Mouse (Mus musculus): ENCODE measurements around the gene Zpbp2. TPM values are rescaled to one million over a fixed set of nuclear protein-coding genes. Genes with fewer than 3 reads are reported as not detected.

The Zpbp2 gene
- polyA plus RNA-seq, 1 experiment from 2014 or later = not detected

DNA sequence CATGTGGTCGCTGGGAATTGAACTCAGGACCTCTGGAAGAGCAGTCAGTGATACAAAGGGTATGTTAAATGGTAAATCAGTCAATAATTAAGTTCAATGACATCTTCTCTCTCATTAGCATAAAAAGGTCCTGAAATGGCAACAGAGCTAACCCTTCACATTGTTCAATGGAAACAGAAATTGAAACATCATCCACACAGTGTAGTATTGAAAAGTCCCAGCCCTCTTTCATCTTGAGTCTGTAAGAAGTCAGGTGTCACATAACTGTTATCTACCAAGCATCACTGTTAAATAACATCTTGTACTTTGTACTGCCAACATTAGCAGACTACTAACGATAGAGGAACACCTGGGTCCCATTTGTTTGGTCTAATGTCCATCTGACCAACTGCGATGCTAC lies 12.1 kb downstream of the Zpbp2 start:
- 90% methylated on average over 3 of the region's 3 CpGs for WGBS
- no peak for ATAC-seq (ENCODE audit: insufficient number of reproducible peaks, insufficient read depth, low FRiP score, low TSS enrichment, low read depth)
- 0 out of 2 replicates have a peak, but pooled peaks cover 4% of the 10 kb centered on the region for H3K4me1 ChIP-seq
- H3K27me3 ChIP-seq = peaks cover 3% of the 10 kb centered on the region
- no peak overlapping the region for H3K27ac ChIP-seq
- H3K4me2 ChIP-seq = no peak overlapping the region
- H3K36me3 ChIP-seq = no peaks in the 10 kb centered on the region
- no peaks in the 10 kb centered on the region; the same call in 1 of the 2 replicates for H3K9me3 ChIP-seq
- H3K4me3 ChIP-seq = no peak overlapping the region
- no peak overlapping the region for H3K9ac ChIP-seq

DNA sequence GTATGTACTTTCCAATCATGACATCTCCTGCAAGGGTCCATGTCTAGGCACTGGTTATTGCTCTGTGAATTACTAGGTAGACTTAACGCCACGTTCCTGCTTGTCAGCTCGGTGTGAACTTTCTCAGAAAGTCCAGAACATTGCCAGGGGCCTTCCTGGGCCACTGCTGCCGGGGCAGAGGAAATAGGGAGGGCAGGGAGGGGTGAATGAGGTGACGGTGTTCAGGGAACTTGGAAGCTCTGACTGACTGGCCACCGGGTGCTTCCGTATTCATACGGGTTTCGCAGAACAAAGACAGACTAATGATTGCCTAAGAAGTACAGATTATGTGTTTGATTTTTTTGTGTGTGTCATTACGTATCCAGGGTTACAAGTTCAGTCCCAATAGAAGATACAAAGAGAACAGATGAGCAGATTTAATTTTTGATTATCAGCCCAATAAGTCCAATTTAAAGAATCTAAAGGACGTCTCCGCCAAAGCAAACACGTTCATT lies 13.1 kb downstream of the Zpbp2 start:
- WGBS = 63% methylated on average over 13 of the region's 13 CpGs

GRCm38 (mm10) chr11:98568326-98568725 lies 17.4 kb downstream of the Zpbp2 start:
- Histone ChIP-seq H3K9ac (no peak overlapping the region), H3K9me3 (no peaks in the 10 kb centered on the region; the same call in 1 of the 2 replicates), H3K4me1 (no peaks in the 10 kb centered on the region), H3K27ac (no peak overlapping the region), H3K27me3 (no peaks in the 10 kb centered on the region), H3K36me3 (no peaks in the 10 kb centered on the region), H3K4me2 (no peak overlapping the region), H3K4me3 (no peak overlapping the region)
- no peak for ATAC-seq (ENCODE audit: insufficient number of reproducible peaks, insufficient read depth, low FRiP score, low TSS enrichment, low read depth)
- 82% methylated on average over 8 of the region's 8 CpGs for WGBS

More for the DNA sequence above, 13.1 kb downstream of the Zpbp2 start:
- H3K36me3 ChIP-seq = no peaks in the 10 kb centered on the region
- ATAC-seq (ENCODE audit: insufficient number of reproducible peaks, insufficient read depth, low FRiP score, low TSS enrichment, low read depth) = no peak
- no peak overlapping the region for H3K4me2 ChIP-seq
- H3K9me3 ChIP-seq = no peaks in the 10 kb centered on the region; the same call in 1 of the 2 replicates
- no peak overlapping the region for H3K9ac ChIP-seq
- H3K4me3 ChIP-seq = no peak overlapping the region
- H3K27me3 ChIP-seq = no peaks in the 10 kb centered on the region
- 0 out of 2 replicates have a peak, but pooled peaks cover 4% of the 10 kb centered on the region for H3K4me1 ChIP-seq
- H3K27ac ChIP-seq = no peak overlapping the region

DNA sequence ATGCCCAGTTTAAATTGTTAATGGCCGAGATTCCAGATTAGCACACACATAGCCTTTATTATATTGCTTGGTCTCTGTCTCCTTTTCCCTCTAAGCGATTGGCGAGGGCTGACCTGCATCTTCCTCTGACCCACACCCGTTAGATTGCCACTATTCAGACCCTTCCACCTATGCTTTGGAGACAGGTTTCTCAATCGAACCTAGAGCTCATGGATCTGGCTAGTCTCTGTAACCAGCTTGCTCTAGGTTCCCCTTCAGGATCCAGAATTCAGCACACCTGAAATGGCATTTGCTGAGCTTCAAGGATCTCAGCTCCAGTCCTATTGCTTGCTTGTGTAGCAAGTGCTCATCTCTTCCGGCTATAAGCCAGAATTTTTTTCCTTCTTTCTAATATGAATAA lies 18.6 kb downstream of the Zpbp2 start:
- Histone ChIP-seq H3K9me3 (no peaks in the 10 kb centered on the region; the same call in 1 of the 2 replicates), H3K36me3 (no peaks in the 10 kb centered on the region), H3K27ac (no peak overlapping the region), H3K4me2 (no peak overlapping the region), H3K4me1 (no peaks in the 10 kb centered on the region), H3K4me3 (no peak overlapping the region), H3K9ac (no peak overlapping the region), H3K27me3 (no peaks in the 10 kb centered on the region)
- no peak for ATAC-seq (ENCODE audit: insufficient number of reproducible peaks, insufficient read depth, low FRiP score, low TSS enrichment, low read depth)
- 80% methylated on average over 6 of the region's 6 CpGs for WGBS

DNA sequence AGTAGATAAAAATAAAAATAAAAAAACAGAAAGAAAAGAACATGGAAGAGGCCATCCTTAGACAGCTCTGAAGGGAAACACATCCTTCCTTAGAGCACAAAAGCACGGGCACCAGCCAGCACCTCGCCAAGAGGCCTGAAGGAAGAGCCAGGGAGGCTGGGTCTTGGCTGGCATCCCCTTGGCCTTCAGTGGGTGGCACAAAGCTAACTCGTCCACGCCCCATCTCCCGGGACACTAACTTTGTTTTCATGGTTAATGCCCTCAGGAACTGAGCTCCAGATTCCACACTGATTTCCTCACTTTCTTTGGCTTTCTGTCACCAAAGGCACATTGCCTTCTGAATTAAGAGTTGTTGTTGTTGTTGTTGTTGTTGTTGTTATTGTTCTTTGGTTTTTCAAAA lies 26.9 kb downstream of the Zpbp2 start:
- WGBS = 84% methylated on average over 5 of the region's 5 CpGs
- no peak overlapping the region for H3K9ac ChIP-seq
- H3K9me3 ChIP-seq = no peaks in the 10 kb centered on the region

GRCm38 (mm10) chr11:98580301-98581121 lies 29.6 kb downstream of the Zpbp2 start:
- Histone ChIP-seq H3K4me2 (no peak overlapping the region), H3K27ac (peak overlapping the region; percentile 39; the same call in 1 of the 2 replicates), H3K9ac (no peak overlapping the region), H3K9me3 (no peaks in the 10 kb centered on the region), H3K4me3 (no peak overlapping the region), H3K36me3 (peaks cover 42% of the 10 kb centered on the region), H3K4me1 (peaks cover 10% of the 10 kb centered on the region), H3K27me3 (no peaks in the 10 kb centered on the region)
- 80% methylated on average over 16 of the region's 16 CpGs for WGBS
- ATAC-seq (ENCODE audit: insufficient number of reproducible peaks, insufficient read depth, low FRiP score, low TSS enrichment, low read depth) = no peak

More for the DNA sequence above, 26.9 kb downstream of the Zpbp2 start:
- Histone ChIP-seq H3K27ac (no peak overlapping the region), H3K4me2 (no peak overlapping the region), H3K36me3 (peaks cover 28% of the 10 kb centered on the region), H3K4me3 (no peak overlapping the region), H3K4me1 (no peaks in the 10 kb centered on the region), H3K27me3 (no peaks in the 10 kb centered on the region)
- ATAC-seq (ENCODE audit: insufficient number of reproducible peaks, insufficient read depth, low FRiP score, low TSS enrichment, low read depth) = no peak

DNA sequence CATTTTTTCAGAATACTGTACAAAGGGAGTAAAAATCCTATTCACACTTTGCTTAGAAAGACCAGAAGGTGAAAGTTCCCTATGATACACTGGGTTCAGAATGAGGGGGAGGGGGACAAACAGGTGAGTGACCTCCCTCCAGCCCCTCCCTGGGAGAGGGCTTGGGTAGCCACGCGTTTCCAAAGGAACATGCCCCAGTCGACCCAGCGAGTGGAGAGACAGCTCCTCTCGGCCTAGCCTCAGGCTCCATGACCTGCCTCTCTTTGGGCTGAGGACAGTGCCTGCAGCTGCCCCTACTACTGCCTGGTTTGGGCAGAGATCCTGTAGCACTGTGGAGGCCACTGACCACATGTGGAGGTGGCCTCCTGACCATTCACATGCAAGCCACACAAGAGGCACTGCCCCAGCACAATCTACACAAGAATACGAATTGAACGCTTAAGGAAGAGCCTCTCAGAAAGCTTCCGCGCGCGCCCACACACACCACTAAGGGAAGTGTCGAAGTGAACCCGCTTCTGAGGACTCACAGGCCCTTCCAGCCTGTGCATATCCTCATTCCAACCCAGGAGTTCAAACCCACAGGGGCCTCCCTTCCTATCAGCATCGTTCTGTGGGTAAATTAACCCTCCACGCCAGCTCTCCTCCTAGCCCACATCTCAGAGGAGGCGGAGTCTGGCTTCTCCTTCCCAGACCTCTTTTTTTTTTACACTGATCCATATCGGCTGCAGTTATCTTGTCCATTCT lies 30.6 kb downstream of the Zpbp2 start:
- Histone ChIP-seq H3K4me2 (no peak overlapping the region), H3K27me3 (no peaks in the 10 kb centered on the region), H3K4me1 (peaks cover 19% of the 10 kb centered on the region), H3K9ac (no peak overlapping the region), H3K9me3 (no peaks in the 10 kb centered on the region), H3K4me3 (no peak overlapping the region), H3K27ac (0 out of 2 replicates have a peak overlapping the region, but pooled peaks have one; percentile 39), H3K36me3 (peaks cover 42% of the 10 kb centered on the region)
- 68% methylated on average over 17 of the region's 17 CpGs for WGBS
- no peak for ATAC-seq (ENCODE audit: insufficient number of reproducible peaks, insufficient read depth, low FRiP score, low TSS enrichment, low read depth)

GRCm38 (mm10) chr11:98582030-98582388 lies 31.1 kb downstream of the Zpbp2 start:
- Histone ChIP-seq H3K4me3 (no peak overlapping the region), H3K27ac (no peak overlapping the region), H3K4me2 (no peak overlapping the region), H3K9me3 (no peaks in the 10 kb centered on the region), H3K4me1 (peaks cover 20% of the 10 kb centered on the region), H3K36me3 (peaks cover 42% of the 10 kb centered on the region), H3K9ac (no peak overlapping the region), H3K27me3 (no peaks in the 10 kb centered on the region)
- WGBS = 81% methylated on average over 8 of the region's 8 CpGs
- no peak for ATAC-seq (ENCODE audit: insufficient number of reproducible peaks, insufficient read depth, low FRiP score, low TSS enrichment, low read depth)

DNA sequence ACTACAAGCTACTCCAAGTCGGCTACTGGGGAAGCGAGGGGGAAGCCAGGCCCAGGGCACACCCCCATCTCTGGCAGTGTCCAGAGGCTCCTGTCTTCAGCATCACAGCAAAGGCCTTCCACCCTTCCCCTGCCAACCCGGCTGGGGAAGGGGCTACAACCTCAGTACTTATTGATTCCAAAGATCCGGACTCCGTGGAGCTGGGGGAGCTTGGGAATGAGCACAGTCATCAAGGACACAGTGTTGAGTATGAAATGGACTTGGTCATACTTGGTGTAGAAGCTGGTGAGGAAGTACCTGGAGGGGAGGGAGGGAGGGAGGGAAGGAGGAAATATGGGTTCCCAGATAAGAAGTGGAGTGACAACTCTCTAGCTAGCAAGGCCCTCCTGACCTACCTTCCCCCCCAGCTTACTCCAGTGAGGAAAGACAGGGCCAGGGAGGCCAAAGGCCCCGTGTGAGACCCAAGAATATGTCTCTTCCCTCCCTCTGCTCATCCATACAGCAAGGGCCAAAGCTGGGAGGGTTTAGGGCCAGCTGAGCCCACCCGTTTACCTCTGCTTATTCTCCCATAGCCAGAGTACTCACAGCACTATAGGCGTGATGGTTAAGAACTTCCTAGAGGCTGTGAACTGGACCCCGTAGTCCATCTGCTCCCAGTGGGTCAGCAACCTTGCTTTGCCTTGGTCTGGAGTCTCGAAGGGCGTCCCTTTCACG lies 31.8 kb downstream of the Zpbp2 start:
- ATAC-seq (ENCODE audit: insufficient number of reproducible peaks, insufficient read depth, low FRiP score, low TSS enrichment, low read depth) = no peak

GRCm38 (mm10) chr11:98583265-98583552 lies 32.3 kb downstream of the Zpbp2 start:
- no peaks in the 10 kb centered on the region for H3K9me3 ChIP-seq
- no peak overlapping the region for H3K9ac ChIP-seq
- no peak overlapping the region for H3K27ac ChIP-seq
- no peaks in the 10 kb centered on the region for H3K27me3 ChIP-seq
- no peak overlapping the region for H3K4me2 ChIP-seq
- H3K36me3 ChIP-seq = peaks cover 42% of the 10 kb centered on the region
- no peak overlapping the region for H3K4me3 ChIP-seq
- peaks cover 28% of the 10 kb centered on the region for H3K4me1 ChIP-seq
- ATAC-seq (ENCODE audit: insufficient number of reproducible peaks, insufficient read depth, low FRiP score, low TSS enrichment, low read depth) = no peak
- 93% methylated on average over 3 of the region's 3 CpGs for WGBS

More for the DNA sequence above, 31.8 kb downstream of the Zpbp2 start:
- H3K9me3 ChIP-seq = no peaks in the 10 kb centered on the region
- H3K4me3 ChIP-seq = no peak overlapping the region
- H3K4me2 ChIP-seq = no peak overlapping the region
- no peaks in the 10 kb centered on the region for H3K27me3 ChIP-seq
- peaks cover 42% of the 10 kb centered on the region for H3K36me3 ChIP-seq
- no peak overlapping the region for H3K27ac ChIP-seq
- H3K9ac ChIP-seq = no peak overlapping the region
- H3K4me1 ChIP-seq = peaks cover 23% of the 10 kb centered on the region
- WGBS = 89% methylated on average over 12 of the region's 12 CpGs

DNA sequence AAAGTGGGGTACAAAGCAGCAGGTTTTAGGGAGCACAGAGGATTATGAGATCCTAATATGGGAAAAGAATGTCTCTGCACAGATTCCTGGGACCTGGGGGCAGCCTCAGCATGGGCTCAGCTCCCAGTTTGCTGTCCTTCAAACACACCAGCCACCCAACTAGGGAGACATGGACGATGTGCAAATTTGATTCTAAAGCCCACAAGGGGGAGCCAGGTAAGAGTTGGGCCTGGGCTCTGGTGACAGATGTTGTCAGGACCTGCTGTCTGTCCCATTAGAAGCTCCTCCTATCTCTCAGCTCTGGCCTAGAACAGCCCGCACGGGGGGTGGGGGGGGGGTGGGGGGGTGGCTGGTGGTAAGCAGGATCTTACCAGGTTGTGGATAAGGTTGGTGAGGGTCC lies 32.7 kb downstream of the Zpbp2 start:
- no peak overlapping the region for H3K4me3 ChIP-seq

More for the DNA sequence above, 32.7 kb downstream of the Zpbp2 start:
- H3K4me1 ChIP-seq = peaks cover 32% of the 10 kb centered on the region
- no peaks in the 10 kb centered on the region for H3K9me3 ChIP-seq
- H3K9ac ChIP-seq = no peak overlapping the region
- H3K27ac ChIP-seq = no peak overlapping the region
- ATAC-seq (ENCODE audit: insufficient number of reproducible peaks, insufficient read depth, low FRiP score, low TSS enrichment, low read depth) = no peak
- 24% methylated on average over 3 of the region's 3 CpGs for WGBS
- no peak overlapping the region for H3K4me2 ChIP-seq
- H3K36me3 ChIP-seq = peaks cover 42% of the 10 kb centered on the region
- H3K27me3 ChIP-seq = no peaks in the 10 kb centered on the region
